ENCODE assay signal across 7 mouse cellular contexts in genomic region chrX:98919423-98919822, GRCm38 (mm10). TPM values are rescaled to one million over a fixed set of nuclear protein-coding genes. Genes with fewer than 3 reads are reported as not detected.
A peak's percentile ranks its signal among the peaks of the same experiment; 100 is the strongest.
DNase-seq lines count a peak whose midpoint lies in the region; ATAC-seq and TF ChIP-seq lines count a peak whose summit lies in the region.

No protein-coding gene starts in this region.

- no peaks in the 10 kb centered on the region; the same call in 1 of the 2 replicates for H3K27me3 ChIP-seq in kidney, postnatal 0 days (ENCODE audit: insufficient read depth, low read length)
- H3K27me3 ChIP-seq in kidney, embryonic 15.5 days, result peaks cover 26% of the 10 kb centered on the region
- peaks cover 27% of the 10 kb centered on the region for H3K27me3 ChIP-seq in Patski

- CTCF ChIA-PET in Patski (lab: Charles Lee), result interaction anchor here (1.0 to 1.8 kb wide), 7 partner anchors 9 to 226 kb away, joined by 3 to 10 read pairs (median 3); no protein-coding TSS in a partner anchor

- no peak overlapping the region for H3K4me3 ChIP-seq in kidney, postnatal 0 days (replicated peaks; ENCODE audit: low read depth, low read length)
- no peak overlapping the region for H3K4me3 ChIP-seq in kidney, embryonic 15.5 days (replicated peaks)

- no peak for ATAC-seq in kidney, postnatal 0 days (replicated peaks; ENCODE audit: low FRiP score, low read depth)
- no peak for ATAC-seq in kidney, embryonic 15.5 days (replicated peaks; ENCODE audit: low FRiP score)
- peak; percentile 57 for ATAC-seq in CD4-positive, CD25-positive, alpha-beta regulatory T cell, adult 4 months
- ATAC-seq in Patski, result peak; percentile 62
- ATAC-seq in megakaryocyte progenitor cell, adult 5-6 weeks (replicated peaks; ENCODE audit: poor library complexity), result peak; percentile 88

- H3K4me2 ChIP-seq in kidney, postnatal 0 days (ENCODE audit: low read length), result no peak overlapping the region
- no peak overlapping the region for H3K4me2 ChIP-seq in kidney, embryonic 15.5 days

- no peak overlapping the region for H3K27ac ChIP-seq in kidney, postnatal 0 days
- no peak overlapping the region for H3K27ac ChIP-seq in kidney, embryonic 15.5 days

- POLR2A ChIA-PET in Patski (lab: Charles Lee), result no interaction called here

- TF ChIP-seq CTCF in kidney, postnatal 0 days (IDR thresholded peaks at IDR 0.05; ENCODE audit: low read depth), result peak; percentile 70
- peak; percentile 74 for TF ChIP-seq CTCF in Patski (IDR thresholded peaks at IDR 0.05)

- no peaks in the 10 kb centered on the region for H3K4me1 ChIP-seq in kidney, postnatal 0 days (replicated peaks; ENCODE audit: insufficient read depth, low read length)
- no peaks in the 10 kb centered on the region for H3K4me1 ChIP-seq in kidney, embryonic 15.5 days

- 28% methylated on average over 6 of the region's 6 CpGs for WGBS in kidney, postnatal 0 days
- WGBS in kidney, embryonic 15.5 days, result 17% methylated on average over 6 of the region's 6 CpGs

- peak; percentile 67 for DNase-seq in kidney, postnatal 0 days (ENCODE audit: low spot score)
- no peak for DNase-seq in Patski (ENCODE audit: low read depth, low spot score)
- DNase-seq in heart, adult 9 months (ENCODE audit: low spot score in 2 of 2), result peak; percentile 4 to 41
- no peak for DNase-seq in thymus, postnatal 36 days

- in situ Hi-C loops in Patski (cut with MboI; ENCODE audit: low pct_unique_long_range_greater_than_20kb), result no loop called here

- H3K36me3 ChIP-seq in kidney, postnatal 0 days (ENCODE audit: insufficient read depth, low read length), result no peaks in the 10 kb centered on the region
- no peaks in the 10 kb centered on the region for H3K36me3 ChIP-seq in kidney, embryonic 15.5 days

- no peak overlapping the region for H3K9ac ChIP-seq in kidney, postnatal 0 days (ENCODE audit: low read depth, low read length)
- no peak overlapping the region for H3K9ac ChIP-seq in kidney, embryonic 15.5 days

- H3K9me3 ChIP-seq in kidney, postnatal 0 days (replicated peaks; ENCODE audit: low read length), result no peaks in the 10 kb centered on the region
- no peaks in the 10 kb centered on the region for H3K9me3 ChIP-seq in kidney, embryonic 15.5 days (replicated peaks)

RNA-seq across cellular contexts. Expression of gene Yipf6, which starts 16.7 kb away (rescaled TPM):
- polyA plus RNA-seq in kidney, postnatal 0 days (2015; fragmentation: Nextera tagmentation; extraction: Ambion mirVana), result 21.2 and 22.3 TPM in 2 replicates
- 20.0 and 22.3 TPM in 2 replicates for polyA plus RNA-seq in kidney, embryonic 15.5 days (2015; fragmentation: Nextera tagmentation; extraction: Ambion mirVana)
- polyA plus RNA-seq in CD4-positive, CD25-positive, alpha-beta regulatory T cell, adult 4 months (2017; shearing (Covaris generic)), result 10 to 100 TPM; 26.3 to 27.9 TPM
- 29.4 TPM for polyA plus RNA-seq in Patski (2021)
- total RNA-seq in megakaryocyte progenitor cell, adult 5-6 weeks (2015), result 21.1 and 23.8 TPM in 2 replicates
- total RNA-seq in megakaryocyte progenitor cell, adult 5-6 weeks (2017), result 22.5 and 24.0 TPM in 2 replicates

RNA-seq across cellular contexts. Expression of gene Ophn1, which starts 28.6 kb away (rescaled TPM):
- 10.9 and 13.0 TPM in 2 replicates for polyA plus RNA-seq in kidney, postnatal 0 days (2015; fragmentation: Nextera tagmentation; extraction: Ambion mirVana)
- polyA plus RNA-seq in kidney, embryonic 15.5 days (2015; fragmentation: Nextera tagmentation; extraction: Ambion mirVana), result 17.4 and 17.6 TPM in 2 replicates
- under 1 TPM in 1 of 2 experiments, not detected in 1; 0.07 TPM for polyA plus RNA-seq in CD4-positive, CD25-positive, alpha-beta regulatory T cell, adult 4 months (2017; shearing (Covaris generic))
- 12.6 TPM for polyA plus RNA-seq in Patski (2021)
- 0.81 and 0.89 TPM in 2 replicates for total RNA-seq in megakaryocyte progenitor cell, adult 5-6 weeks (2015)
- 1.8 and 2.8 TPM in 2 replicates for total RNA-seq in megakaryocyte progenitor cell, adult 5-6 weeks (2017)

Comparison
In these comparisons a context has a peak if more than half of its experiments do, and no peak if none do; other contexts are left out.
1. ATAC-seq: peak in CD4-positive, CD25-positive, alpha-beta regulatory T cell, adult 4 months (single experiment), Patski (single experiment) and megakaryocyte progenitor cell, adult 5-6 weeks (single experiment); none in kidney, postnatal 0 days (single experiment) and kidney, embryonic 15.5 days (single experiment).
2. DNase-seq: peak in kidney, postnatal 0 days (single experiment) and heart, adult 9 months (2 of 2); none in Patski (single experiment) and thymus, postnatal 36 days (0 of 2).
3. RNA of gene Ophn1, which starts 28.6 kb away (polyA plus RNA-seq): 17.4 to 17.6 TPM in kidney, embryonic 15.5 days, 12.6 TPM in Patski (single experiment) and 10.9 to 13.0 TPM in kidney, postnatal 0 days; 0.07 TPM in CD4-positive, CD25-positive, alpha-beta regulatory T cell, adult 4 months; every median in the first group is over 10 times any median in the second.